Mouse (Mus musculus): ENCODE data around the gene Des.

DNA sequence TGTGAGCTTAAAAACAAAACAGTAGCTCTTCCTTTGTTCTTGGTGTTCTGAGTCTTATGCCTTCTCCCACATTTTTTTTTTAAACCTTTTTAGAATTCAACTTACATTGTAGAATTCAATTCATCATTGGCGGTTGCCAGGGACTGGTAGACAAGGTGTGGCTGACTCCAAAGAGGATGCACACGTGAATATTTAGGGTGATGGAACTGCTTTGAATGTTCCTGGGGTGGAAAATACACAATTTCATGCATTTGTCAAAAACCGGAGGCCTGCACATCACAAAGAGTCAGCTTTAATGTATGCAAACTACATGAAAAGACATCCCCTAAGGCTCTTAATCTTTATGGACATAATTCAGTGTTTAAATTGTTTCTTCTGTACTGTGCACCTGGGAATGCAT, 13.1 kb downstream of the Des start:
- no peak for TF ChIP-seq RAD21 (IDR thresholded peaks at IDR 0.05; ENCODE audit: low read depth, low read length)
- no peak for TF ChIP-seq CTCF (conservative IDR thresholded peaks at IDR 0.05 in 1 of 2, IDR thresholded peaks at IDR 0.05 in 1 of 2; ENCODE audit: low read depth in 2 of 2, low read length in 2 of 2)
- no peak for TF ChIP-seq SMC3 (IDR thresholded peaks at IDR 0.05; ENCODE audit: low read depth, low read length)
- TF ChIP-seq POLR2A (IDR thresholded peaks at IDR 0.05; ENCODE audit: low read depth, low read length), result no peak
- TF ChIP-seq BHLHE40 (IDR thresholded peaks at IDR 0.05; ENCODE audit: low read depth, low read length), result no peak
- no peak for TF ChIP-seq MYC (IDR thresholded peaks at IDR 0.05; ENCODE audit: low read depth, low read length)
- no peak for TF ChIP-seq USF1 (IDR thresholded peaks at IDR 0.05; ENCODE audit: low read depth, low read length)
- TF ChIP-seq ZMIZ1 (IDR thresholded peaks at IDR 0.05; ENCODE audit: low read depth, low read length), result no peak
- no peak for TF ChIP-seq MAX (IDR thresholded peaks at IDR 0.05; ENCODE audit: low read length)
- no peak for TF ChIP-seq USF2 (conservative IDR thresholded peaks at IDR 0.05; ENCODE audit: low read depth, low read length)
- TF ChIP-seq E2F4 (IDR thresholded peaks at IDR 0.05; ENCODE audit: insufficient replicate concordance, low read depth, low read length), result no peak
- TF ChIP-seq NELFE (IDR thresholded peaks at IDR 0.05; ENCODE audit: low read depth, low read length), result no peak

Measured in CH12.LX (cell line).